Mouse (Mus musculus) thymus, postnatal 0 days (tissue): Measurements from ENCODE around the gene Babam2. TPM values are rescaled to one million over a fixed set of nuclear protein-coding genes. Genes with fewer than 3 reads are reported as not detected.

Source experiments
- DNase-seq: peaks from one replicate; pipeline ENCODE4 v3.0.0-alpha.2; 2015; ENCODE audit warnings: low spot score
- polyA plus RNA-seq: library from polyadenylated mRNA; unstranded; fragments of >200 nt; fragmentation: Nextera tagmentation; extraction: Ambion mirVana; gene quantifications from 2 replicates; pipeline ENCODE4 v1.2.1, GENCODE M21; 2015

Babam2 gene
- polyA plus RNA-seq, 1 experiment from 2014 or later: 53.9 TPM

GRCm38 (mm10) chr5:31713280-31713711 lies 15.8 kb downstream of the Babam2 start:
- no peak for DNase-seq

GRCm38 (mm10) chr5:31713841-31714264 lies 16.4 kb downstream of the Babam2 start:
- no peak for DNase-seq

GRCm38 (mm10) chr5:31715486-31716150 lies 18.1 kb downstream of the Babam2 start:
- no peak for DNase-seq

- no peak for DNase-seq
These were observed 27.0 kb downstream of the Babam2 start for GRCm38 (mm10) chr5:31724519-31724918.

GRCm38 (mm10) chr5:31725885-31726284 lies 28.4 kb downstream of the Babam2 start:
- no peak for DNase-seq

GRCm38 (mm10) chr5:31727456-31727855 lies 30.0 kb downstream of the Babam2 start:
- DNase-seq: no peak

- DNase-seq: no peak
These were observed 35.3 kb downstream of the Babam2 start for GRCm38 (mm10) chr5:31732644-31733338.

GRCm38 (mm10) chr5:31741931-31742330 lies 44.4 kb downstream of the Babam2 start:
- no peak for DNase-seq

- no peak for DNase-seq
These were observed 45.1 kb downstream of the Babam2 start for GRCm38 (mm10) chr5:31742521-31743031.

- DNase-seq: no peak
These were observed 51.9 kb downstream of the Babam2 start for GRCm38 (mm10) chr5:31749401-31749800.

- DNase-seq: no peak
These were observed 52.9 kb downstream of the Babam2 start for GRCm38 (mm10) chr5:31750231-31750925.

- no peak for DNase-seq
These were observed 53.5 kb downstream of the Babam2 start for GRCm38 (mm10) chr5:31750955-31751354.

GRCm38 (mm10) chr5:31754634-31755033 lies 57.1 kb downstream of the Babam2 start:
- DNase-seq: no peak

GRCm38 (mm10) chr5:31755255-31755654 lies 57.8 kb downstream of the Babam2 start:
- DNase-seq: no peak

GRCm38 (mm10) chr5:31758310-31759091 lies 61.0 kb downstream of the Babam2 start:
- no peak for DNase-seq

- DNase-seq: no peak
These were observed 64.4 kb downstream of the Babam2 start for GRCm38 (mm10) chr5:31761836-31762235.

GRCm38 (mm10) chr5:31762773-31763172 lies 65.3 kb downstream of the Babam2 start:
- no peak for DNase-seq

- no peak for DNase-seq
These were observed 68.3 kb downstream of the Babam2 start for GRCm38 (mm10) chr5:31765824-31766223.

- peak; percentile 5 for DNase-seq
These were observed 69.5 kb downstream of the Babam2 start for GRCm38 (mm10) chr5:31766841-31767542.

- DNase-seq: no peak
These were observed 74.0 kb downstream of the Babam2 start for GRCm38 (mm10) chr5:31771486-31771885.

- DNase-seq: no peak
These were observed 74.4 kb downstream of the Babam2 start for GRCm38 (mm10) chr5:31771921-31772320.
